Mouse (Mus musculus) subcutaneous adipose tissue, adult 2 months (tissue): ENCODE measurements around the gene Gm5114. TPM values are rescaled to one million over a fixed set of nuclear protein-coding genes. Genes with fewer than 3 reads are reported as not detected.

Experiments
- polyA plus RNA-seq: library from polyadenylated mRNA; depleted of rRNA; stranded (reverse); fragments of >200 nt; gene quantifications from 2 replicates; pipeline ENCODE4 v1.2.3, GENCODE M21; 2012; ENCODE audit warnings: low replicate concordance; rRNA removed

The Gm5114 gene
- polyA plus RNA-seq: not detected in 2 replicates

DNA sequence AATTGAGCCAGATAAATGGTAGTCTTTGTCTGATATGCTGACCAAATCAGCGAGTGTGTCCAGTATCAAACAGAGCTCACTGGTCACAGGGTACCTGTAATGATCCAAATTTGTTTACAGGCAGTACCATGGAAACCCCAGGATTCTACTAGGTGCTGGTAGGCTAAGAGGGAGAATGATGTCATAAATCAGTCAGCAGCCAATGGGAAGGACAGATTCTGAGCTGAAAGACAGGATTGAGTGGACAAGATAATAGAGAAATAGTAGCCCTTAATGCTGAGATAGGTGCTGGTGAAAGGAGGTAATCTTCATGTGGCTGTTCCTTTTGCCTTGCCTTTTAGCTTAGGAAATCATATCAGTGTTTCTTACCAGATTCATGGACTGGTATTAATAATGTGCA, at the start of gene Gm5114:
TSS of gene Gm5114 (minus strand) at position 101 of the 400 bp plus-strand sequence.

Other genes with a start within 250 kb of the Gm5114 start
- gene Zfp619, start 104.6 kb upstream of the Gm5114 start, polyA plus RNA-seq: 0.64 and 1.1 TPM in 2 replicates